Mouse (Mus musculus): ENCODE measurements around the gene Gdnf.

DNA sequence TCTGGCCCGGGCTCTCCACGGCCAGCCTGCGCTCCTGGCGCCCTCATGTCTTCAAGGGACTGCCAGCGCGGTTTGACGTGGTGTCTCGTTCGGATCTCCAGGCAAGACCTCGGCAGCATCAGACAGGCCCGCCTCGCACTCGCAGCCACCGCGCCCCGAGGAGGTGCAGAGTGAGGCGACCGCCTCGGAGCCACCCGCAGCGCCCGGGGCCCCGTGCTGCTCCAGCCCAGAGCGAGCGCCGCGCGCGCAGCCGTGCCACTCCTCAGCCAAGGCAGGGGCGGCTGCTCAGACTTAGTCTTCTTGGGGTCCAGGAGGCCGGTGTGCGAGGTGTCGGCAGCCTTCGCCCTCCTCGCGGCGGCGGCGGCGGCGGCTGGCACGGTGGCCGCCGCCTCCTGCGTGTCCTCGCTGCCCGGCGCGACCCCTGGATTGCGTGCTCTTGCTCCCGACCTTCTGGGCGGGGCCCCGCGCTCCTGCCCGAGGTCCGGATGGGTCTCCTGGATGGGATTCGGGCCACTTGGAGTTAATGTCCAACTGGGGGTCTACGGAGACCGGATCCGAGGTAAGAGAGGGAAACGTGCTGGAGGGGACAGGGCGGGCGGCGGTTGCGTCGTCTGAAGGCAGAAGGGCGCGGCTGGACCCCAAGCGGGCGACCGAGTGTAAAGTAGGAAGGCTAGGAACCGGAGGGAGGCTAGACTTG, at the start of gene Gdnf:
- no peak for TF ChIP-seq CTCF (IDR thresholded peaks at IDR 0.05; ENCODE audit: insufficient read depth, low read depth, low read length)
- no peak for TF ChIP-seq POLR2A (IDR thresholded peaks at IDR 0.05; ENCODE audit: insufficient read depth, low read depth, low read length)

All from olfactory bulb, adult 2 months (tissue).